Mouse (Mus musculus) forebrain, postnatal 0 days (tissue): Measurements from ENCODE around the gene Adamtsl5. TPM values are rescaled to one million over a fixed set of nuclear protein-coding genes. Genes with fewer than 3 reads are reported as not detected.

Source experiments
- ATAC-seq: fragments of 200-750 bp; cut with Nextera tagmentation; 2 replicates; pipeline ENCODE4 v1.8.0; 2017; ENCODE audit warnings: mild to moderate bottlenecking, moderate library complexity
- DNase-seq: peaks from one replicate; pipeline ENCODE4 v3.0.0-alpha.2; 2015
- H3K27ac ChIP-seq: fragments of 300-500 bp; sonication (generic); 2 replicates; pipeline ENCODE4 v1.5.1; 2014; ENCODE audit warnings: low read depth, mild to moderate bottlenecking, antibody characterized with exemption, low read length, moderate library complexity, mixed read lengths
- H3K27me3 ChIP-seq: fragments of 300-500 bp; sonication (generic); 2 replicates; pipeline ENCODE4 v1.6.1; 2014; ENCODE audit warnings: mild to moderate bottlenecking, low read length, mixed read lengths; ENCODE audit not compliant: insufficient read depth
- H3K36me3 ChIP-seq: fragments of 300-500 bp; sonication (generic); 2 replicates; pipeline ENCODE4 v1.6.1; 2014; ENCODE audit warnings: mild to moderate bottlenecking, moderate library complexity; ENCODE audit not compliant: insufficient read depth
- H3K4me1 ChIP-seq: fragments of 300-500 bp; sonication (generic); 2 replicates; pipeline ENCODE4 v1.6.1; 2014; ENCODE audit warnings: antibody characterized with exemption; ENCODE audit not compliant: insufficient read depth
- H3K4me2 ChIP-seq: fragments of 300-500 bp; sonication (generic); 2 replicates; pipeline ENCODE4 v1.6.1; 2014; ENCODE audit warnings: low read depth, mild to moderate bottlenecking, moderate library complexity
- H3K4me3 ChIP-seq: fragments of 300-500 bp; sonication (generic); 2 replicates; pipeline ENCODE4 v1.5.1; 2014; ENCODE audit warnings: low read depth, low read length, mixed read lengths
- H3K9ac ChIP-seq: fragments of 300-500 bp; sonication (generic); 2 replicates; pipeline ENCODE4 v1.6.1; 2014; ENCODE audit warnings: mild to moderate bottlenecking
- H3K9me3 ChIP-seq: fragments of 300-500 bp; sonication (generic); 2 replicates; pipeline ENCODE4 v1.6.1; 2016; ENCODE audit warnings: low read length
- CTCF ChIP-seq: sonication (generic); IDR thresholded peaks from 2 replicates; pipeline ENCODE4 v1.5.1; 2016; ENCODE audit warnings: antibody characterized with exemption, control low read depth, low read depth
- WGBS: fragments of 180-500 bp; shearing (Covaris S2); extraction: QIAGEN DNeasy Blood & Tissue Kit; methylation state at CpG from one replicate; pipeline ENCODE4 v1.1.7; 2014; 5-methylcytosine and 5-hydroxymethylcytosine counted together
- polyA plus RNA-seq: library from polyadenylated mRNA; unstranded; fragments of >200 nt; fragmentation: Nextera tagmentation; extraction: Ambion mirVana; gene quantifications from 2 replicates; pipeline ENCODE4 v1.2.1, GENCODE M21; 2015
- total RNA-seq: library from RNA; depleted of rRNA; stranded (reverse); fragments of >200 nt; gene quantifications from 2 replicates; pipeline ENCODE4 v1.2.3, GENCODE M21; 2014

The Adamtsl5 gene
- total and polyA plus RNA-seq, 2 experiments from 2014 or later, result 0.33 to 0.81 TPM

DNA sequence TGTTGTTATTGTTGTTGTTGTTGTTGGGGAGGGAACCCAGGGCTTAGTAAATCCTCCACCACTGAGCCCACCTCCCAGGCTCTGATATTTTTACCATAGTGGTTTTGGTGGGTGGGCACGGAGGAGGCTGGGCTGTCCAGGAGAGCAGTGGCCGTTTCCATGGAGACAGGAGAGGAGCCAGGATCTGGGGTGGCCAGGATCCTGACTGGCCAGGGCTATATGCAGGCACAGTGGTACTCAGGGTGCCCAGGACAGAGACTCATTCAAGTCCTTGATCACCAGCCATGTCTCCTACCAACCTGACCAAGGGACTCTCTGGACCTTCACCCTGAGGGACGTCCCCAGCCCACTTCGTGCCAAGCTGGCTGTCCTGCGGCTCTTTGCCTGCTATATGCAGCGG lies 15.5 kb upstream of the Adamtsl5 start:
- peaks cover 6% of the 10 kb centered on the region for H3K27me3 ChIP-seq
- no peak overlapping the region for H3K27ac ChIP-seq
- no peaks in the 10 kb centered on the region for H3K9me3 ChIP-seq
- no peak for TF ChIP-seq CTCF
- H3K4me3 ChIP-seq, result no peak overlapping the region
- H3K36me3 ChIP-seq, result no peaks in the 10 kb centered on the region
- H3K4me1 ChIP-seq, result no peaks in the 10 kb centered on the region
- ATAC-seq, result 0 out of 2 replicates have a peak, but pooled peaks have one; percentile 27
- 28% methylated on average over 6 of the region's 6 CpGs for WGBS
- no peak overlapping the region for H3K4me2 ChIP-seq
- no peak for DNase-seq
- H3K9ac ChIP-seq, result no peak overlapping the region

DNA sequence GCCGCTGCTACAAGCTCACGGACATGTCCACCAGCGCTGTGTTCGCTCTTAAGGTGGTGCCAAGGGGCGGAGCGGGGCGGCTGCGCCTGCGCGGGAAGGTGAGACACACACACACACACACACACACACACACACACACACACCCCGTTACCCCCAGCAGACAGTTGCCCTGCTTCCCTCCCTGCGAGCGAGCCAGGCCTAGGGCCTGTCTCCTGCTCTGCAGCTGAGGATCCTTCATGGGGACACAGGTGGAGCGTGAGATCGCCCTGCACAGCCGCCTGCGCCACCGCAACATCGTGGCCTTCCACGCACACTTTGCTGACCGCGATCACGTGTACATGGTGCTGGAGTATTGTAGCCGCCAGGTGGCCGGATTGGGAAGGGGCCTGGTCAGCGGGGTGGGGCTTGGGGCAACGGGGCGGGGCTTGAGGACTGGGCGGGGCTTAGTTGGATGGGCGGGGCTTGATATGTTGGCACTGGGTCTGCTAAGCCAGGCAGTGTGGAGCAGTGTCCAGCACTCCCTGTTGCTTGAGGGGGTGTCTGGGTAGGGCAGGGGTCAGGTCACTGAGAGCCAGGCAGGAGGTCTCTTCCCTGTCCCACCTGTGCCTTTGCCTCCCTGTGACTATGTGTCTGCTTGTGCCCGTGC lies 9.9 kb upstream of the Adamtsl5 start:
- Histone ChIP-seq H3K4me1 (no peaks in the 10 kb centered on the region), H3K36me3 (no peaks in the 10 kb centered on the region), H3K27me3 (peaks cover 42% of the 10 kb centered on the region), H3K9me3 (no peaks in the 10 kb centered on the region), H3K27ac (no peak overlapping the region), H3K4me3 (peak overlapping the region; percentile 32), H3K4me2 (peak overlapping the region; percentile 71), H3K9ac (peak overlapping the region; percentile 43; the same call in 1 of the 2 replicates)
- peak; percentile 40; the same call in 1 of the 2 replicates for TF ChIP-seq CTCF
- DNase-seq (peak; percentile 63), ATAC-seq (peak; percentile 58)
- WGBS, result 6% methylated on average over 29 of the region's 31 CpGs

DNA sequence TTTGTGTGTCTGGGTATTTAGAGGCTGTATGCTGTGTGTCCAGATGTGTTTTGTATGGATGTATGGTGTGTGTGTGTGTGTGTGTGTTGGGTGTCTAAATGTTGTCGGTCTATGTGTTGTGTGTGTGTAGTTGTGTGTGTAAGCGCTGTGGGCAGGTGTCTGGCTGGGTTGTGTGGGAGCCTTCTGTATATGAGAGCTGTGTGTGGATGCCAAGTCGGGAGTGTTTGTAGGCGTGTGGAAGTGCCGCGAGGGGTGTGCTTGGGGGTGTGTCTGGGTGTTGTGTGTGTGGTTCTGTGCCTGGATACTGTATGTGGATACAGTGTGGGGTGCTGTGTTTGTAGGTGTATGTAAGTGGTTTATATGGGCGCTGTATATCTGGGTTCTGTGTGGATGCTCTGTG lies 9.1 kb upstream of the Adamtsl5 start:
- Histone ChIP-seq H3K4me1 (no peaks in the 10 kb centered on the region), H3K4me3 (peak overlapping the region; percentile 40), H3K36me3 (no peaks in the 10 kb centered on the region), H3K27ac (no peak overlapping the region), H3K27me3 (peaks cover 49% of the 10 kb centered on the region), H3K4me2 (peak overlapping the region; percentile 71), H3K9ac (no peak overlapping the region), H3K9me3 (no peaks in the 10 kb centered on the region)
- DNase-seq (no peak), ATAC-seq (peak; percentile 16; the same call in 1 of the 2 replicates)
- no peak for TF ChIP-seq CTCF
- WGBS, result 32% methylated on average over 7 of the region's 7 CpGs

DNA sequence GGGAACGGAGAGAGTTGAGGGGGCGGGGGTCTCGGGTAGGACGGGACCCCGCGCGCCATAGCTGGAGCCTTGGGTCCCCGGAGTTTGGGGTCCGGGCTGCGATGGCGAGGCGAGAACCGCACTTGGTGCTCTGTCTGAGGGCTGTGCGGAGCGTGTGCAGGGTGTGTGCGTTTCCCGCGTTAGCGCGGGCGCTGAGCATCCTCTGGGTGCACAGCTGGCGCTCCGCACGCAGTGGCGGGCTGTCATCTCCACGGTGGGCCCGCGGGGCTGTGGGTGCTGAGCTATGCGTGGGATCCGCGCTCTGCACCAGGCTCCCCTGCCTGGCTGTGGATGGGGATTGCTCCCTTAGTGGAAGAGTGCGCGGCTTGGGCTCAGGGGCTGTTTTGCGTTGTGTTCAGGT lies 8.5 kb upstream of the Adamtsl5 start:
- TF ChIP-seq CTCF, result no peak
- ATAC-seq (peak; percentile 60), DNase-seq (no peak)
- Histone ChIP-seq H3K36me3 (no peaks in the 10 kb centered on the region), H3K9ac (peak overlapping the region; percentile 33; the same call in 1 of the 2 replicates), H3K4me3 (peak overlapping the region; percentile 40), H3K4me1 (no peaks in the 10 kb centered on the region), H3K27ac (no peak overlapping the region), H3K9me3 (no peaks in the 10 kb centered on the region), H3K27me3 (peaks cover 55% of the 10 kb centered on the region), H3K4me2 (peak overlapping the region; percentile 71)
- 4% methylated on average over 32 of the region's 34 CpGs for whole genome bisulfite sequencing

DNA sequence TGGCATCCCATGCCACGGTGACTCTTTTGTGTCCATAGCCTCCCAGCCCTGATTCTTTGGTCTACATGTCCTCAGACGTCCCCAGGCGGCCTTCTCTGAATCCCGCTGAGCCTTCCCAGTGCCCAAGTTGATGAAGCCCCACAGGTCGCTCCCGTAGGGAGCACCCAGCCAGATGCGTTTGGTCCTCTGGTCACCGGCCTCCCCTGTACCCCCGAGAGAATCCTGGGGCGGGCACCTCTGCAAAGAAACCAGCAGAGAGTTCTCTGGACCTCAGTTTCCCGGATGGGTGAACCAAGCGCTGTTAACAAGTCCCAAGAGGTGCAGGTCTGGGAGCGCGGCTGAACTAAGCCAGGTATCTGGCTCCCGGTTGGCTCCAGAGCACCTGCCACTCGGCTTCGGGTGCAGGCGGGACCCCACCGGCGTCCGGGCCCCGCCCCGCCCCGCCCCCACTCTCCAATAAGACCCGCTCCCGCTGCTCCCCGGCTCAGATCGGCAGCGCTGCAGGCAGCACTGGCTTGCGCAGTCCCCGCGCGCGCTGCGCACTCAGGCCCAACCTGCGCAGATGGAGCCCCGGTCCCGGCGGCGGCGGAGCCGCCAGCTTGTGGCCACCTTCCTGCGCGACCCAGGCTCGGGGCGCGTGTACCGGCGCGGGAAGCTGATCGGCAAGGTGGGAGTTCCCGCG lies 7.9 kb upstream of the Adamtsl5 start, which contains the start of gene Plk5:
Gene Plk5, plus strand, starts transcription at position 459 of the 682 bp plus-strand sequence.
- 2% methylated on average over 49 of the region's 53 CpGs for WGBS
- no peak for TF ChIP-seq CTCF
- H3K4me1 ChIP-seq, result no peaks in the 10 kb centered on the region
- H3K4me3 ChIP-seq, result peak within 1 kb of the TSS; percentile 40
- no peaks in the 10 kb centered on the region for H3K36me3 ChIP-seq
- H3K27me3 ChIP-seq, result peaks cover 57% of the 10 kb centered on the region
- H3K27ac ChIP-seq, result no peak within 1 kb of the TSS
- peak within 1 kb of the TSS; percentile 33; the same call in 1 of the 2 replicates for H3K9ac ChIP-seq
- DNase-seq (no peak), ATAC-seq (peak; percentile 44; the same call in 1 of the 2 replicates)
- H3K4me2 ChIP-seq, result peak within 1 kb of the TSS; percentile 71
- H3K9me3 ChIP-seq, result no peaks in the 10 kb centered on the region

DNA sequence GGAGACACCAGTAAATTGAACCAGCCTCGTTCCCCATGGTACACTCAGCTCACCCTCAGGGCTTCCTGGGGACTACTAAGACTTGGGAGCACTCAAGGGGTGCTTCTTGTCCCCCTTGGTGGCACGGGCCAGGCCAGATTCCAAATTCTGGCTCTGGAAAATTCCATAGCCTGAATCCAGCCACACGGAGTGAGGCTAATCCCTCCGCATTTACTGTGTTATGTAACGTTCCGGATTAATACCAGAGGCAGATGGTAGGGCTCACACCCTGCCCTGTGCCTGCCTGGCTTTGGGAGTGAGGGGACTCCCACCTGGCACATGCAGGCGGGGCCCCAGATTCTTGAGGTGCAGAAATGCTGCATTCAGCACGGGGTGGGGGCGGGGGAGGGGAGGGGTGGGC lies 7.2 kb upstream of the Adamtsl5 start:
- Histone ChIP-seq H3K4me1 (no peaks in the 10 kb centered on the region), H3K27ac (no peak overlapping the region), H3K9ac (no peak overlapping the region), H3K4me3 (no peak overlapping the region), H3K27me3 (peaks cover 64% of the 10 kb centered on the region), H3K9me3 (no peaks in the 10 kb centered on the region), H3K36me3 (no peaks in the 10 kb centered on the region), H3K4me2 (no peak overlapping the region)
- 8% methylated on average over 9 of the region's 9 CpGs for WGBS
- TF ChIP-seq CTCF, result no peak
- DNase-seq (no peak), ATAC-seq (no peak)

DNA sequence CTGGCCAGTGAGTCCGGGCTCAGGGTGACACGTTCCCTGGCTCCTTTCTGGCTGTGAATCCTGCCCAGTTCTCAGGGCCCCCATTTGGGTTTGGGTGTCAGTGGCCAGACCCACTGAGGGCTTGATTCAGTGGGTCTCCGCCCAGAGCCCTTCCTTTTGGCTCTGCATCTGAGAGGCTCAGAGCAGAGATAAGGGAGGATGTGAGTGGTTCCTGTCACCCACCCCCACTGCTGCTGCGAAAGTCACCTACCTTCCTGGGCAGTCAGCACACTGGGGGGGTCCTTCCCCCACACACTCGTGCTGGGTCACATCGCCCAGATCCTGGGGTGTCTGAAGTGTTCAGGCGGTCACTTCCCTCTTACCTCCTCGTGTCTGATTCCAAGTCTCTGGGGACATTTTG lies 4.5 kb upstream of the Adamtsl5 start:
- TF ChIP-seq CTCF, result no peak
- H3K9ac ChIP-seq, result no peak overlapping the region
- no peaks in the 10 kb centered on the region for H3K9me3 ChIP-seq
- no peaks in the 10 kb centered on the region for H3K4me1 ChIP-seq
- WGBS, result 70% methylated on average over 8 of the region's 8 CpGs
- DNase-seq (no peak), ATAC-seq (no peak)
- no peak overlapping the region for H3K4me3 ChIP-seq
- H3K27me3 ChIP-seq, result peaks cover 68% of the 10 kb centered on the region
- no peak overlapping the region for H3K27ac ChIP-seq
- H3K36me3 ChIP-seq, result no peaks in the 10 kb centered on the region
- no peak overlapping the region for H3K4me2 ChIP-seq
